Mouse (Mus musculus): ENCODE measurements around the gene 9930021J03Rik.

GRCm38 (mm10) chr19:29704436-29704835, 101.4 kb downstream of the 9930021J03Rik start:
- TF ChIP-seq POLR2A (IDR thresholded peaks at IDR 0.05; ENCODE audit: insufficient read depth, low read length): no peak
- no peak for TF ChIP-seq CTCF (IDR thresholded peaks at IDR 0.05; ENCODE audit: low read depth, low read length)

Data from ES-Bruce4 (cell line).